Mouse (Mus musculus) hindbrain, embryonic 16.5 days (tissue): ENCODE data around the gene Smg6. TPM values are rescaled to one million over a fixed set of nuclear protein-coding genes. Genes with fewer than 3 reads are reported as not detected.
"Not testable (repeated sequence)": the region's sequence is repeated elsewhere in the genome, so short reads cannot be mapped to it uniquely, and the experiment has no call there.

ENCODE experiments used
- ATAC-seq: fragments of 200-750 bp; cut with Nextera tagmentation; 2 replicates; pipeline ENCODE4 v1.8.0; 2017; ENCODE audit warnings: moderate TSS enrichment, moderate library complexity
- H3K27ac ChIP-seq: fragments of 300-500 bp; sonication (generic); 2 replicates; pipeline ENCODE4 v1.5.1; 2014; ENCODE audit warnings: low read depth, mild to moderate bottlenecking, control low read depth, low read length, moderate library complexity
- H3K27me3 ChIP-seq: fragments of 300-500 bp; sonication (generic); replicated peaks from 2 replicates; pipeline ENCODE4 v1.6.1; 2014; ENCODE audit warnings: low read length; ENCODE audit not compliant: control insufficient read depth, insufficient read depth
- H3K36me3 ChIP-seq: fragments of 300-500 bp; sonication (generic); 2 replicates; pipeline ENCODE4 v1.6.1; 2014; ENCODE audit warnings: mild to moderate bottlenecking, low read length, moderate library complexity, mixed read lengths; ENCODE audit not compliant: control insufficient read depth, insufficient read depth
- H3K4me1 ChIP-seq: fragments of 300-500 bp; sonication (generic); 2 replicates; pipeline ENCODE4 v1.6.1; 2014; ENCODE audit warnings: low read depth, low read length; ENCODE audit not compliant: control insufficient read depth, insufficient read depth
- H3K4me2 ChIP-seq: fragments of 300-500 bp; sonication (generic); 2 replicates; pipeline ENCODE4 v1.6.1; 2014; ENCODE audit warnings: mild to moderate bottlenecking, low read length, control low read depth, moderate library complexity
- H3K4me3 ChIP-seq: fragments of 300-500 bp; sonication (generic); 2 replicates; pipeline ENCODE4 v1.5.1; 2014; ENCODE audit warnings: mild to moderate bottlenecking, low read length, control low read depth, moderate library complexity
- H3K9ac ChIP-seq: fragments of 300-500 bp; sonication (generic); 2 replicates; pipeline ENCODE4 v1.6.1; 2014; ENCODE audit warnings: low read depth, mild to moderate bottlenecking, control low read depth, low read length, moderate library complexity
- H3K9me3 ChIP-seq: fragments of 300-500 bp; sonication (generic); 2 replicates; pipeline ENCODE4 v1.6.1; 2014; ENCODE audit warnings: mild to moderate bottlenecking, low read length, moderate library complexity; ENCODE audit not compliant: control insufficient read depth
- WGBS: fragments of 180-500 bp; shearing (Covaris S2); extraction: QIAGEN DNeasy Blood & Tissue Kit; methylation state at CpG from one replicate; pipeline ENCODE4 v1.1.7; 2014; 5-methylcytosine and 5-hydroxymethylcytosine counted together
- polyA plus RNA-seq: library from polyadenylated mRNA; unstranded; fragments of >200 nt; fragmentation: Nextera tagmentation; extraction: Ambion mirVana; gene quantifications from 2 replicates; pipeline ENCODE4 v1.2.1, GENCODE M21; 2015

The Smg6 gene
- polyA plus RNA-seq, 1 experiment from 2014 or later, result 11.6 TPM

DNA sequence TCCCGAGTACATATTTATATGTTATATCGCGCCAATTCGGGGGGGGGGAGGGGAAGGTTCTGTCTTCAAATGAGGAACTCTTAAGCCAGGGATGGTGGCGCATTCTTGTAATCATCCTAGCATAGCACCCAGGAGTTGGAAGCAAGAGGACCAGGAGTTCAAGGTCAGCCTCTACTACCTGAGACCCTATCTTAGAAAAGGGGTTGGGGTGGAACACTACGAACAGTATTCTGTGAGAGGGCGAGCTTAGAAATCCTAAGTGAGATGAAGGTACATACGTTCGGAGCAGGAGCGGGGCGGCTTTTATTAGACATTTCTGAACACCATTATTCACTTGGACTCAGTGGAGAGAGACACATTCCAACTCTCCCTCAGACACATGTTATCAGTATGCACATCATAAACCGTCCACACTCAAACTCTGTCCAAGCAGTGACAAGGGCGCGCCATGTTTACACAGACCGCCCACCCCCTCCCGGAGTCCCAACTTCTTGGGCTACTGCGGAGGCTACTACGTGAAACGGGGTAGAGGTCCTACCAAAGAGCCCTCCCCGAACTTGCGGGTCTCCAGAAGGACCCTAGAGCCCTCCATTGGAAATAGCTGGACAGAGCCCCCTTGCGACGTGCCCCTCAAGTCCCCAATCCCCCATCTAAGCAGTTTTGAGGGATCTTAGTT lies 243.9 kb downstream of the Smg6 start, which contains the start of gene Hic1:
TSS of gene Hic1 (minus strand) at position 115 of the 676 bp plus-strand sequence.
- no peaks in the 10 kb centered on the region for H3K9me3 ChIP-seq
- H3K4me2 ChIP-seq, result peak within 1 kb of the TSS; percentile 92
- peak within 1 kb of the TSS; percentile 48 for H3K4me3 ChIP-seq
- peaks cover 46% of the 10 kb centered on the region for H3K4me1 ChIP-seq
- H3K36me3 ChIP-seq, result no peaks in the 10 kb centered on the region
- H3K27ac ChIP-seq, result peak within 1 kb of the TSS; percentile 66
- 4% methylated on average over 23 of the region's 23 CpGs for WGBS
- peak within 1 kb of the TSS; percentile 65 for H3K9ac ChIP-seq
- peak; percentile 1; the same call in 1 of the 2 replicates for ATAC-seq
- peaks cover 38% of the 10 kb centered on the region for H3K27me3 ChIP-seq

DNA sequence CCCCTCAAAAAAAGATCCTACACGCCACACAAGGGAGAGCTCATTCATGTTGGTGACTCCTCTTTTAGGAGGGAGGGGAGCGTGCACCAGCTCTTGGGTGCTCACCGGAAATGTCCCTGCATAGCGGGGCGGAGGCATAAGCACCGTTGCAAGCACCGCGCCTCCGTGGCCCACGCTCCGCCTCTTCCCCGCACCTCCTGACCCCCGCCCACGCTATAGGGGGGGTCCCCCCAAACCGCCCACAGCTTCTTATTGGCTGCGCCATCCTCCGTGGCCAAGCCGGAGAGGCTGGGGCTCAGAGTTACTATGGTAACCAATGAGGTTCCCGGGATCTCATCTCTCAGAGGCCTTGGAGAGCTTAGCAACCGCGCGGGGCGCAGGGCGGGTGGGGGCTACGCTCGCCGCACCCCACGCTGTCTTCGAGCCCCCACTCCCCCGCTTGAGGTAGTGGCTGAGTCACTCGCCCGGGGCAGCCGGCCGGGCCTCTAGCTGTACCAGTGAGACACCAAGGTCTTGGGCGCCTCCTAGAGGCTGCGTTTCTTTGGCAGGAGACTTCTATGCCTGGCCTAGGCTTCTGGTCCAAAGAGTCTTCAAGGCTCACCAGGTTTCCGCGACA lies 244.6 kb downstream of the Smg6 start:
- Histone ChIP-seq H3K27ac (peak overlapping the region; percentile 55), H3K9me3 (no peaks in the 10 kb centered on the region), H3K36me3 (no peaks in the 10 kb centered on the region), H3K4me2 (peak overlapping the region; percentile 92), H3K4me1 (peaks cover 46% of the 10 kb centered on the region), H3K4me3 (peak overlapping the region; percentile 48), H3K27me3 (peaks cover 31% of the 10 kb centered on the region), H3K9ac (peak overlapping the region; percentile 52)
- WGBS, result under 1% methylated on average over 36 of the region's 38 CpGs
- ATAC-seq, result peak; percentile 79

DNA sequence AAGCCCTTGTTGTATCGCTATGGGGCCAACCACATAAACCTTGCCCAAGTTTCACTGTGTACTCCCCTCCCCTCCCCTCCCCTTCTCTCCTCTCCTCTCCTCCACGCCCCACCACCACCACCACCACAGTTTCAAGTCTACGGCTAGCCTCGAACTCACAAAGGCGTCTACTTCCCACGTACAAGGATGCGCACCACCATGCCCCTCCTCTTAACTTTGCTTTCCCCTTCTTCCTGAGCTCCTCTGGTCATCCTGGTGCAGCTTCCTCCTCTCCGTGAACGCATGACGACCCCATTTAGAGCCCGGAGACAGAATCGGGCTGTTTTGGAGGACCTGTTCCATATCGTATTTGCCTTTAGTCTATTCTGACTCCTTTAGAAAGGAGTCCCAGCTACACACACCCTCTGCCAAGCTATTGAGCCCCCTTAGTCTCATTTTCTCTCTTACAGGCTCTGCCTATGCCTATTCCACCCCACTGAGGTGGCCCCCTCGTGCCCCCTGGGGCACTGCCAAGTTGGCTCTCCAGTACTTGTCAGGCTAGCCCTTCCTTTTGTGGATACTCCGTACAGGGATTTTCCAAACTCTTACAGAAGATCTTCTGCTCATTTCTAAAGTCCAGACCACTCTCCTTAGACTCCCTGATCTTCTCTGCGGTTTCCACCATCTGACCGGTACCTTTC lies 245.7 kb downstream of the Smg6 start:
- Histone ChIP-seq H3K9ac (no peak overlapping the region), H3K9me3 (no peaks in the 10 kb centered on the region), H3K4me1 (peaks cover 36% of the 10 kb centered on the region), H3K4me3 (no peak overlapping the region), H3K36me3 (no peaks in the 10 kb centered on the region), H3K27me3 (peaks cover 20% of the 10 kb centered on the region), H3K4me2 (peak overlapping the region; percentile 92), H3K27ac (no peak overlapping the region)
- ATAC-seq, result no peak
- 8% methylated on average over 17 of the region's 17 CpGs for WGBS

DNA sequence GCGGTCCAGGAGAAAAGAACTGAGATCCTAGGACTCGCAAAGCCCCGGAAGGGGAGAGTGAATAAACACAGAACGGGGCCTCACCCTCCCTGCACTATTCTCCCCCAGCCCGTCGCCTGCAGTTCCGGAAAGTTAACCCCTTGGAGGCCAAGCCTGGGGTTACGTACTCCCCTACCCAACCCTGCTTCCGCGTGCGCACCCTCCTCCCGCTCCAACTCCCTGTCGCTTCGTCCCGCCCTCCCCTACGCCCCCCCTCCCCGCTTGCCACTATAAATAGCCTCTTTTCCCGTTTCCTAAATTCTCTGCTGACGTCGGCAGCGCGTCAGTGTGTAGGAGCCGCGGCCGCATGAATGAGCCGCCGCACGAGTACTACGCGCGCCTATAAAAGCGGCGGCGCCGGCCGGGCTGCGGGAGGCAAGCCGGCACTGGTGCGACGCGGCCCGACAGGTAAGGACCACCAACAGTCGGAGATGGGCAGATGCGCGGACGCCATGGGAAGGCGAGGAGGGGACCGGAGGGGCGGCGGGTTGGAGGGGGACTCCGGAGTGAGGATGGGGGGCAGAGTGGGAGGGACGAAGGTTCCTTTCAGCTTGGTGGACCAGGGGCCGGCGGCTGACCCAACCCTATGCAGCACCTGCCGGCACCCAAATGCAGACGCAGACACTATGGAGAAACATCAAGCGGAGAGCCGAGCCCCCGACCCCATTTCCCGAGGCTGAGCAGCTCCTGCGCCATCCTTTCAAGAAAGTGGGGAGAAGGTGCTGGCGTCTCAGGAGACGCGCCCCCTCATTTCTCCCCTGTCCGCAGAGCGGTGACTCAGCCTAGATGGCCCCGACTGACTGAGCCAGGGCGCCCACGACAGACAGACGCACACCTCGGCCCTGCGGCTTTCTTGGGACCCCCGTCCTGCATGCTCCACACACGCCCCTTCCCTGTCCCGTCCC lies 246.8 kb downstream of the Smg6 start:
- Histone ChIP-seq H3K4me2 (peak overlapping the region; percentile 77), H3K4me1 (peaks cover 32% of the 10 kb centered on the region), H3K9ac (peak overlapping the region; percentile 73), H3K36me3 (no peaks in the 10 kb centered on the region; the same call in 1 of the 2 replicates), H3K27me3 (peaks cover 9% of the 10 kb centered on the region), H3K27ac (peak overlapping the region; percentile 41; the same call in 1 of the 2 replicates), H3K4me3 (peak overlapping the region; percentile 76), H3K9me3 (no peaks in the 10 kb centered on the region)
- WGBS, result under 1% methylated on average over 71 of the region's 75 CpGs
- ATAC-seq, result no peak

DNA sequence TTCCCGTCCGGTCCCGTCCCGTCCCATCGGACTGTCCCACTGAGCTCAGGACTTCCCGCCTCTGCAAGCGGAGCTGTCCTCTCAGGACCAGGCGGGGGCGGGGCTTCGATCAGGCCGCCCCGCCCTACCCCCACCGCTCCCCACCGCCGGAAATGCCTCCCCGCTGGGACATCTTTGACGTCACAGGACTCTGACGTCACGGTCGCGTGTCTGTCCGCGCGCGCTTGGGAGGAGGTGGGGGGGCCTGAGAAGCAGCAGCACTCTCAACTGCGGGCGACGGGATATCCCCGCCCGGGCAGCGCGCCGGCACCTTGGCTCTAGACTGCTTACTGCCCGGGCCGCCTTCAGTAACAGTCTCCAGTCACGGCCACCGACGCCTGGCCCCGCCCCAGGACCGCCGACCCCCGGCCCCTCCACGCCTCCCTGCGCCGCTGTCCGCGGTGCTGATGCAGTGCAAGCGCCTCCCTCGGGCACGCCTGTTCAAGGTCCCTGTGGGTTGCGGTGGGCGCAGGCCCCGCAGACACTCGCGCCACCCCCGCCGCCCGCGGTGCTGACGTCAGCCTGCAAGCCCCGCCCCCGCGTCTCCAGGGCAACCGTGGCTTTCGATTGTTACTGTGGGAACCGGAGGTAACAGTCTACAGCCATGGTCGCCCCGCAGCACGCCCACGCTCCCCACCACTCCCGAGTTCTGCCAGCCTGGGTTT lies 247.6 kb downstream of the Smg6 start:
- peak overlapping the region; percentile 73 for H3K9ac ChIP-seq
- WGBS, result under 1% methylated on average over 68 of the region's 71 CpGs
- ATAC-seq, result peak; percentile 62
- peak overlapping the region; percentile 76 for H3K4me3 ChIP-seq
- peaks cover 7% of the 10 kb centered on the region; the same call in 1 of the 2 replicates for H3K27me3 ChIP-seq
- H3K4me1 ChIP-seq, result peaks cover 37% of the 10 kb centered on the region
- peak overlapping the region; percentile 77 for H3K4me2 ChIP-seq
- H3K27ac ChIP-seq, result peak overlapping the region; percentile 84
- H3K36me3 ChIP-seq, result no peaks in the 10 kb centered on the region; the same call in 1 of the 2 replicates
- no peaks in the 10 kb centered on the region for H3K9me3 ChIP-seq

DNA sequence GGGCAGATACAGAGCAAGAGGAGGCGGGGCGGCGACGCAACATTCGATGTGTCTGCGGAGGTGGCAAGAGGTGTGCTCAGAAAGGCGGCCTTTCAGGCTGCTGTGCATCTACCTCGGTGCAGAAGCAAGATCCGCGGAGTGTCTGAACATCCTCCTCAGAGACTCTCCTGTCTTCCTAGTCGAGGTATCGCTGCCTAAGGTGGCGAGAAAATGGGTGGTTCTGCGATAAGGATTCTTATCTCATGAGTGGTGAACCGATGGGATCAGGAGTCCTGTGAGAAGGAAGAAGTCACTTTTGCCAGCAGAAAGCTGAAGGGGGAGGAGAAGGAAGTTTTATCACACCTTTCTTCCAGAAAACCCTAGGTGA lies 248.2 kb downstream of the Smg6 start:
- H3K36me3 ChIP-seq, result no peaks in the 10 kb centered on the region; the same call in 1 of the 2 replicates
- peak overlapping the region; percentile 76 for H3K4me3 ChIP-seq
- ATAC-seq, result no peak
- no peaks in the 10 kb centered on the region for H3K9me3 ChIP-seq
- peaks cover 2% of the 10 kb centered on the region; the same call in 1 of the 2 replicates for H3K27me3 ChIP-seq
- H3K27ac ChIP-seq, result peak overlapping the region; percentile 84
- H3K4me1 ChIP-seq, result peaks cover 32% of the 10 kb centered on the region
- H3K9ac ChIP-seq, result peak overlapping the region; percentile 73
- WGBS, result 3% methylated on average over 15 of the region's 15 CpGs
- H3K4me2 ChIP-seq, result peak overlapping the region; percentile 77

DNA sequence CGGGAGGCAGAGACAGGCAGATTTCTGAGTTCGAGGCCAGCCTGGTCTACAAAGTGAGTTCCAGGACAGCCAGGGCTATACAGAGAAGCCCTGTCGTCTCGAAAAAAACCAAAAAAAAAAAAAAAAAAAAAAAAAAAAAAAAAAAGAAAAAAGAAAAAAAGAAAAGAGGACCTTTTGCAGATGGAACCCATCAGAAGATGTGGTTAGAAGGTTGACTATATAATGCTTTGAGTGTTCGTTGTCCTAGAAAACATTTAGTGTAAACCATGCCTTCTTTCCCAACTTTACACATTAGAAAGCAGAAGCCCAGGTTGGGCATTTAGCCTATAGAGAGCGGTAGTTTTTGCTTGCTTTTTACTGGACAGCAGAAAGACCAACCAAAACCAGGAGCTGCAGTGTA lies 249.0 kb downstream of the Smg6 start:
- ATAC-seq, H3K9ac ChIP-seq: not testable (repeated sequence)

DNA sequence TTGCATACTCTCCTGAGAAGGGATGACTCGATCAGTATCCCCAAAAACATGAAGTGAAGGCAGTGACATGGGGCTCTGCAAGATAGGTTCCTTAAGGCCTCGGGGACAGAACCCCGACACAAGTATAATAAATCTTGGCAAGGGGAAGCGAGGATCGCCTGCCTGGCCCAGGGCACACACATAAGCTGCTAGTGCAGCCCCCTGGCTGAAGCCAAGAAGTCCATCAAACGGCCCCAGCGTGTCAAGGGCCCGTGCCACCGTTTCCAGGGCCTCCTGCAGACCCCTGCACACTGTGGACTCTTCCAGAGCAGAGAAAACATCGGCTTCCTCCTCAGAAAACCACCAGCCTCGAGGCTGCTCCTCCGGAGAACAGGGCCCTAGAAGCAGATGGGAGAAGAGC lies 252.4 kb downstream of the Smg6 start:
- Histone ChIP-seq H3K4me2 (peak overlapping the region; percentile 98), H3K9me3 (no peaks in the 10 kb centered on the region), H3K27ac (no peak overlapping the region), H3K4me3 (peak overlapping the region; percentile 73), H3K27me3 (no peaks in the 10 kb centered on the region), H3K4me1 (peaks cover 18% of the 10 kb centered on the region), H3K36me3 (peaks cover 5% of the 10 kb centered on the region), H3K9ac (peak overlapping the region; percentile 89)
- ATAC-seq, result no peak
- 48% methylated on average over 12 of the region's 12 CpGs for WGBS

More for the DNA sequence above, 249.0 kb downstream of the Smg6 start:
- H3K36me3 ChIP-seq, H3K4me3 ChIP-seq, H3K27ac ChIP-seq, H3K9me3 ChIP-seq, H3K27me3 ChIP-seq, H3K4me2 ChIP-seq: not testable (repeated sequence)
- WGBS, result 77% methylated on average over 6 of the region's 6 CpGs
- peaks cover 28% of the 10 kb centered on the region for H3K4me1 ChIP-seq
